Mouse (Mus musculus) lung, postnatal 0 days (tissue): Measurements from ENCODE around the gene Gm21964.

Experiments used
- CTCF ChIP-seq: IDR thresholded peaks from 2 replicates; pipeline ENCODE4 v1.5.1; 2016; ENCODE audit warnings: antibody characterized with exemption, mild to moderate bottlenecking
- EP300 ChIP-seq: IDR thresholded peaks from 2 replicates; pipeline ENCODE4 v1.6.1; 2016; ENCODE audit warnings: antibody characterized with exemption, mild to moderate bottlenecking, control low read depth

DNA sequence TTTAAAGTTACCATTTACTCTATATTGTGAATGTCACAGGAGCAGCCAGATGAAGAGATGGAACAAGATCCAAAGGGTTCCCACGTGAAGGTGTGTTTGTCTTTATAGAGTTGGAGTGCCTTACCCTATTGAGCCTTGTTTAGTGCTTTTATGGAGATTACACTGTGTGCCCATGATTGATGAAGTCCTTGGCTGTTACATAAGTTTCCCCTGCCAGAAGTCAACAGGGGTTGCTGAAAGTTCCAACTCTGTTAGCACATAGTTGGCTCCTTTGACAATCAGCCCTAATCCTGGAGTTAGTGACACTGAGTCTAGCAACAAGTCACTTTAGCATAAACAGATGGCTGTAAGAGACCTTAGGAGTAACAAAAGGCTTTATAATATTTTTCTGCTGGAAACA, 9.1 kb upstream of the Gm21964 start:
- TF ChIP-seq CTCF (no peak), EP300 (no peak)
